Mouse (Mus musculus) kidney, adult 2 months (tissue): ENCODE measurements around the gene Asgr2.

Source experiments
- CTCF ChIP-seq: fragments of 200-500 bp; conservative IDR thresholded peaks from 2 replicates; pipeline ENCODE4 v1.5.1; 2011; ENCODE audit warnings: low read depth, mild to moderate bottlenecking, control low read depth, low read length, moderate library complexity, mixed read lengths; ENCODE audit not compliant: insufficient read depth, insufficient read length
- POLR2A ChIP-seq: fragments of 200-500 bp; IDR thresholded peaks from one replicate; pipeline ENCODE4 v1.6.1; 2011; ENCODE audit warnings: low read depth, low read length, control low read depth

DNA sequence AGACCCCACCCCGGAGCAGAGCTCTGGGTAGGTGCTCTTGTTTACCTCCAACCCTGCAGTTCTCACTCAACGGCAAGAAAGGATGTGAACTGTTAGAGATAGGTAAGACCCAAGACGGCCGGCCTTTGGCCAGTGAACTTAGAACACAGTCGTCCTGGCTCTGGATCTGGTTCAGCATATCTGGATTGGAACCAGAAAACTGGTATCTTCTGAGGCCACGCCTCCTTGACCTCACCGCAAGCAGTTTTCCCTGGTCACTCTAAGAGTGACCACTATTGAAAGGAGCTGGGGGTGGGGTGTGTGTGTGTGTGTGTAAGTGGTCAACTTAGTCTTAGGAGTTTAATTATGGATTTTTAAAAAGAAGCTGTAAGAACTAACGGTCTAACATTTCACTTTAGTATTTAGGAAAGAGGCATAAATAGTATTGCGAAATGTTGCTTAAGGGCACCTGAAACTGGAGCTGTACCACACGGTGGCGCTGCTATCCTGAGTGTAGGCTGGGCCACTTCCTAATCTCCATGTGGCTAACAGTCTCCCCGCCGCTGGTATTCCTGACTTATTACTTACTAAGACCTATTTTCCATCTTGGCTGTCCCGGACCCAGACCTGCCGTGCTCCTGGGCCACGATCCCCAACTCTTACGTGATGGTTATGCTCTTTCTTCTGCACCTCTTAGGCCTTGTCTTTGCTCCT is 17.9 kb upstream of the Asgr2 start:
- peak; percentile 97 for TF ChIP-seq CTCF
- TF ChIP-seq POLR2A, result no peak
